Mouse (Mus musculus) liver, postnatal 0 days (tissue): ENCODE data around the gene Reg4. TPM values are rescaled to one million over a fixed set of nuclear protein-coding genes. Genes with fewer than 3 reads are reported as not detected.

Source experiments
- ATAC-seq: fragments of 200-750 bp; cut with Nextera tagmentation; 2 replicates; pipeline ENCODE4 v1.8.0; 2017; ENCODE audit warnings: mild to moderate bottlenecking, moderate library complexity
- DNase-seq: peaks from one replicate; pipeline ENCODE4 v3.0.0-alpha.2; 2016
- H3K27ac ChIP-seq: fragments of 300-500 bp; sonication (generic); 2 replicates; pipeline ENCODE4 v1.5.1; 2014; ENCODE audit warnings: antibody characterized with exemption, moderate library complexity, mild to moderate bottlenecking, low read depth
- H3K27me3 ChIP-seq: fragments of 300-500 bp; sonication (generic); 2 replicates; pipeline ENCODE4 v1.6.1; 2014; ENCODE audit warnings: low read length, control low read depth, mixed read lengths; ENCODE audit not compliant: insufficient read depth
- H3K36me3 ChIP-seq: fragments of 300-500 bp; sonication (generic); replicated peaks from 2 replicates; pipeline ENCODE4 v1.6.1; 2014; ENCODE audit warnings: mild to moderate bottlenecking, control low read depth, low read length, moderate library complexity, mixed read lengths; ENCODE audit not compliant: insufficient read depth
- H3K4me1 ChIP-seq: fragments of 300-500 bp; sonication (generic); 2 replicates; pipeline ENCODE4 v1.6.1; 2014; ENCODE audit warnings: antibody characterized with exemption, mild to moderate bottlenecking, control low read depth; ENCODE audit not compliant: insufficient read depth
- H3K4me2 ChIP-seq: fragments of 300-500 bp; sonication (generic); 2 replicates; pipeline ENCODE4 v1.6.1; 2014; ENCODE audit warnings: low read depth, mild to moderate bottlenecking, low read length, moderate library complexity, mixed read lengths
- H3K4me3 ChIP-seq: fragments of 300-500 bp; sonication (generic); 2 replicates; pipeline ENCODE4 v1.5.1; 2014; ENCODE audit warnings: low read depth, low read length
- H3K9ac ChIP-seq: fragments of 300-500 bp; sonication (generic); replicated peaks from 2 replicates; pipeline ENCODE4 v1.6.1; 2014; ENCODE audit warnings: mild to moderate bottlenecking, moderate library complexity
- H3K9me3 ChIP-seq: fragments of 300-500 bp; sonication (generic); 2 replicates; pipeline ENCODE4 v1.6.1; 2016; ENCODE audit warnings: mild to moderate bottlenecking, control low read depth, low read length, mixed read lengths
- CTCF ChIP-seq: sonication (generic); IDR thresholded peaks from 2 replicates; pipeline ENCODE4 v1.5.1; 2016; ENCODE audit warnings: antibody characterized with exemption, low read depth
- EP300 ChIP-seq: IDR thresholded peaks from 2 replicates; pipeline ENCODE4 v1.6.1; 2016; ENCODE audit warnings: antibody characterized with exemption, low read depth, mild to moderate bottlenecking
- WGBS: fragments of 180-500 bp; shearing (Covaris S2); extraction: QIAGEN DNeasy Blood & Tissue Kit; methylation state at CpG from one replicate; pipeline ENCODE4 v1.1.7; 2014; ENCODE audit not compliant: insufficient replicate concordance; 5-methylcytosine and 5-hydroxymethylcytosine counted together
- polyA plus RNA-seq: library from polyadenylated mRNA; unstranded; fragments of >200 nt; fragmentation: Nextera tagmentation; extraction: Ambion mirVana; gene quantifications from 2 replicates; pipeline ENCODE4 v1.2.1, GENCODE M21; 2015

Gene Reg4
- polyA plus RNA-seq, 1 experiment from 2014 or later = not detected

DNA sequence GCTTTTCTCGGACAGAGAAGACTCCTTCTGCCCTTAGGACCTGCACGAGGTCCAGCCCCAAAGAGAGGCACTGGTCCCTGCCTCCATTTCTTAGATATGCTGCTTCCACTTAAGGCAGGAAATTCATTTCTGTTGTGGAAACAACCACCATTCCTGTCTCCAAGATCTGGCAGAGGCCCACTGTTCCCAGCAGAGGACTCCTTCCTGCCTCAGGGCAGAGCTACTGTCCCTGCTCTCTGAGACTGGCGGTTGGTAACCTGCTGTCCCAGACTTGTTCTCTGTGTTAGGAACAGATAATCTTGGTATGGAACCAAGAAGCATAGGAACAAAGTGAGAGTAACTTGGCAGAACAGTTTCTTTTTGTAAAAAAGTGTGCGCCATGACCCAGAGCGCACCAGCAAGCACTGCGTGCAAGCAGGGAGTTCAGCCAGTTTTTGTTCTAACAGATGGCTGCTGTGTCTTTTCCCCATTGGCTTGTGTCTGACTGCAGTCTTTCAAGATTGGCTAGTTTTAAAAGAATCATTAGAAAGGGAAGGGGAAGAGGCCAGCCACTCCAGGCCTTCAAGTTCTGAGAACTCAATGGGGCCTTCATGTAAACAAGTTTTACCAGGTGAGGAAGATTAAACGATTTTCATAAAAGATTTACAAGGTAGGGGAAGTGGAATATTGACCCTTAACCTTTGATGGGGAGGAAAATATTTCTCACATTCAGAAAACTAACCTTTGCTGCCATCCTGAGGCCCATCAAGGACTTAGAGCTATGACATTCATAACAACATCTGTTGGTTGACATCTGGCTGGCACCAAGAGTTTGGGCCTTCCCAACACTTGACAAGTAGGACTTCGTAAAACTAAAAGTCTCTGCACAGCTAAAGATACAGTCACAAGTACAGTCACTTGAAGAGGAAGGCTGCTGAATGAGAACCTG, 33.0 kb downstream of the Reg4 start:
- H3K9ac ChIP-seq = no peak overlapping the region
- WGBS = 76% methylated on average over 8 of the region's 8 CpGs

DNA sequence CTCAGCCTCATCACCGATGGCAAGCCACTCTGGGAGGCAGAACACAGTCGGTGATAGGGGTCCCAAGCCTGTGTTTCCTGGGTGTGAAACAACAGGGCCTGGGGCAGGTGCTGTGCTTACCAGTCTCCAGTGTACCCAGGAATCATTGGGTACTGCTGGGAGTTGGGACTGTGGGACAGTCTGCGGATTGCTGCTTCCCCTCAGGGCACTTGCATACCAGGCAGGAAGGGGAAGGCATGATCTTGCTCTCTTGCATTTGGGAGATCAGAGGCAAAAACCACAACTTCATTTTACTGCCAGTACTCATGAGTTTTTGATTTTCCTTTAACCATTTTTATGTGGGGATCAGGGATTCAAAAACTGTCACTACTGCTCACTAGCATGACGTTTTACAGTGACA, 36.8 kb downstream of the Reg4 start:
- TF ChIP-seq EP300 (no peak), CTCF (no peak)
- ATAC-seq (no peak), DNase-seq (no peak)
- Histone ChIP-seq H3K4me1 (peaks cover 14% of the 10 kb centered on the region), H3K36me3 (no peaks in the 10 kb centered on the region), H3K9ac (no peak overlapping the region), H3K4me2 (no peak overlapping the region), H3K27ac (no peak overlapping the region), H3K4me3 (no peak overlapping the region), H3K27me3 (no peaks in the 10 kb centered on the region), H3K9me3 (no peaks in the 10 kb centered on the region)
- 77% methylated on average over 4 of the region's 4 CpGs for WGBS

More for the DNA sequence above, 33.0 kb downstream of the Reg4 start:
- peak; percentile 64 for ATAC-seq
- Histone ChIP-seq H3K4me2 (no peak overlapping the region), H3K27ac (peak overlapping the region; percentile 61), H3K36me3 (no peaks in the 10 kb centered on the region), H3K4me3 (no peak overlapping the region), H3K27me3 (no peaks in the 10 kb centered on the region), H3K9me3 (no peaks in the 10 kb centered on the region), H3K4me1 (peaks cover 6% of the 10 kb centered on the region; the same call in 1 of the 2 replicates)
- TF ChIP-seq CTCF = no peak
- TF ChIP-seq EP300 = no peak
- no peak for DNase-seq

DNA sequence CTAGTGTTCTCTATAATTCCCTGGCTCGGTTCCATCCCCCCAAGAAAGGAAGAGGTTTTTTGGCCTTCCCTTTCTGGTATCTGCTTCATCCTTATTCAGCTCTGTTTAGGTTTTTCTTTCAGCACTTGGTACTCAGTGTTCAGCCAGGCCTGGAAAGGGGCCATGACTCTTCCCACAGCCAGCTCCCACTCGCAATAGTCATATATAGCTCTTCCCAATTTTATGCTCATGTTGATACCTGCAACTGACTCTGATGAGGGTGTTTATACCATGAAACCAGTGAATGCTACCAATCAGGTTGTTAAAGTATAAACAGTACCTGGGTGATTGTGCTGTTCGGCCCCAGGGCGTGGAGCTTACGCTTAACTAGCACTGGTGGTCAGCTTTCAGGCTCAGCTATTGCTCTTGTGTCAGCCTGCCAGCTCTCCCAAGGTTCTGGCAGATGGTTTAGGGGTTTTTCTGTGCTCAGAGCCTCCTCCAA, 37.4 kb downstream of the Reg4 start:
- Histone ChIP-seq H3K36me3 (no peaks in the 10 kb centered on the region), H3K4me3 (no peak overlapping the region), H3K4me2 (no peak overlapping the region), H3K27me3 (no peaks in the 10 kb centered on the region), H3K9me3 (no peaks in the 10 kb centered on the region), H3K9ac (no peak overlapping the region), H3K27ac (no peak overlapping the region), H3K4me1 (peaks cover 14% of the 10 kb centered on the region)
- ATAC-seq (no peak), DNase-seq (no peak)
- TF ChIP-seq EP300 = no peak
- TF ChIP-seq CTCF = no peak
- 85% methylated on average over 5 of the region's 5 CpGs for WGBS

DNA sequence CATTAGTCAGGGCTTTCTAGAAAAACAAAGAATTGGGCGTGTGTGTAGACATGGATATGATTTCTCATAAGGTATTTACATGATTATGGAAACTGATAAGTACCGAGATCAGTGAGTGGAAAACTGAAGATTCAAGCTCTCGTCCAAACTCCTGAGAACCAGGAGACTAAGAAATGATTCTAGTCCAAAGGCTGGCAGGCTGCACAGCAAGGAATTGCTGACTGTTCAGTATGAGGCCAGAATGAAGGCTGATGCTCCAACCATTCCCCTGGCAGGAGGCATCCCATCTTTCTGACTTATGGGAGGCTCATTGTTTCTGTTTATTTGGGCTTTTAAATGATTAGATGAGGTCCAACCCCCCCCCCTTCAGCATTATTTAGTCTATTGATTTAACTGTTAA, 38.6 kb downstream of the Reg4 start:
- 74% methylated on average over 3 of the region's 3 CpGs for WGBS
- DNase-seq (no peak), ATAC-seq (no peak)
- H3K36me3 ChIP-seq = no peaks in the 10 kb centered on the region
- H3K27me3 ChIP-seq = no peaks in the 10 kb centered on the region
- peaks cover 17% of the 10 kb centered on the region for H3K4me1 ChIP-seq
- no peak overlapping the region for H3K4me2 ChIP-seq
- H3K4me3 ChIP-seq = no peak overlapping the region
- H3K27ac ChIP-seq = 0 out of 2 replicates have a peak overlapping the region, but pooled peaks have one; percentile 89
- no peak for TF ChIP-seq CTCF
- TF ChIP-seq EP300 = no peak
- H3K9ac ChIP-seq = no peak overlapping the region
- H3K9me3 ChIP-seq = no peaks in the 10 kb centered on the region

DNA sequence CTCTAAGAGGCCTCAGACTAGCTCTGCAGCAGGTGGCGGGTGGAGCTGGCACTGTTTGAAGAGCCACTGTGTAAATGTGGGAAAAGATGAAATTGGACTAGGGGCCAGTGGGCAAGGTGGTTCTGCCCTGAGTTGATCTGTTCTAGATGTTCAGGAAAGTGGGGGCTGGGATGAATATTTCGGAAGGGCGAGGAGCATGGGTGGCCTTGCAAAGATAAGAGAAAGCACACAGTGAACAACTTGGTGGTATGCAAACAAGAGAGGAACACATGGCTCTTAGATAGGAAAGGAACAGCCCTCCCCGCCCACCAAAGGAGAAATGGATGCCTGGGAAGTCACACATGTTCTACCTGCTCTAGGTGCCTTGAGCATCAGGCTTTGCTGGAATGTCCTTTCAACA, 39.5 kb downstream of the Reg4 start:
- no peak for DNase-seq

DNA sequence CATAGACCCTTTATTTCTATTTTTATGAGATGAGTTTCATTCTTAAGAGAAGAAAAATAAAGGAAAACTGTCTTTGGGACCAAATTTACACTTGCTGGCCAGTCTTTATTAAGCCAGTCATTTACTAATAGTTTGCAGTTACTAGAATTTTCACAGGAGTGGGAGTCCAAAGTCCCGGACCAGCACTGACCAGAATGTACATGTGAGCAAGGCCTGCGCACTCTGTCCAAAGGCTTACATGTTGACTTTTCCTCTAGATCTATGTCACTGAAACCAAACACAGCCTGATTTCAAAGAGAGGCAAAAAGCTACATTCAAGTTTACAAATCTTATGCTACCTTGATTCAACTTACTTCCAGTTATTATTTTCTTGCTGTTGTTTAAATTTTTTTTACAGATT, 40.2 kb downstream of the Reg4 start:
- Histone ChIP-seq H3K27ac (peak overlapping the region; percentile 89), H3K9ac (no peak overlapping the region), H3K4me2 (no peak overlapping the region), H3K4me3 (no peak overlapping the region), H3K36me3 (no peaks in the 10 kb centered on the region), H3K4me1 (peaks cover 22% of the 10 kb centered on the region), H3K27me3 (no peaks in the 10 kb centered on the region), H3K9me3 (no peaks in the 10 kb centered on the region)
- 76% methylated on average over 2 of the region's 2 CpGs for WGBS
- TF ChIP-seq CTCF (no peak), EP300 (peak; percentile 84)
- ATAC-seq (peak; percentile 87), DNase-seq (no peak)

More for the DNA sequence above, 39.5 kb downstream of the Reg4 start:
- Histone ChIP-seq H3K9me3 (no peaks in the 10 kb centered on the region), H3K36me3 (no peaks in the 10 kb centered on the region), H3K4me2 (no peak overlapping the region), H3K4me3 (no peak overlapping the region), H3K27ac (peak overlapping the region; percentile 89), H3K27me3 (no peaks in the 10 kb centered on the region), H3K9ac (no peak overlapping the region), H3K4me1 (peaks cover 22% of the 10 kb centered on the region)
- TF ChIP-seq CTCF (no peak), EP300 (peak; percentile 21; the same call in 1 of the 2 replicates)
- 56% methylated on average over 4 of the region's 4 CpGs for WGBS
- ATAC-seq = peak; percentile 50
